Mouse (Mus musculus) stomach, postnatal 0 days (tissue): ENCODE measurements at regions not wholly inside any gene's neighbourhood (a gene's known extent, or its start where the extent isn't known, plus 50 kb on each side); places are given as distances from the start of the nearest gene placed in this dataset.

Experiments
- CTCF ChIP-seq: IDR thresholded peaks from 2 replicates; pipeline ENCODE4 v1.5.1; 2016; ENCODE audit warnings: antibody characterized with exemption, low read depth, mild to moderate bottlenecking, moderate library complexity
- EP300 ChIP-seq: optimal IDR thresholded peaks from 2 replicates; pipeline ENCODE3; 2016; ENCODE audit warnings: antibody characterized with exemption

DNA sequence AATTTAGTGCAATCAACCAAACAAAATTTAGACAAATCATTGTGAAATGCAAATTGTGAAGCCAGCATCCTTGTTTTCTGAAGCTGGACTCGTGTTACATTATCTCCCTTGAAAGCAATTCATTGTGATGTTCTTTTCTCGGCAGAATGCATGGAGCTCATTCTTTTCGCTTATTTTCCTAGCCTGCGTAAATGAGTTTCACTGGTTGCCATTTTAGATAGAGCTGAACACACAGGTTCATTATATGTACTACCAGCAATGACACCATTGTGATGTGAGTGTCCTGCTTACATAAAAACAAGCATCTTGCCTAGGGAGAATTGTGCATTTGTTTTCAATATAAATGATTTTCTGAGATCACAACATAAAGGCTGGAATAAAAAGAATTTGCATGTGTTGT, 1296.5 kb downstream of the Stim2 start:
- no peak for TF ChIP-seq EP300
- TF ChIP-seq CTCF = no peak
